Mouse (Mus musculus) forelimb bud, embryonic 11.5 days (tissue): ENCODE data around the gene C1qbp.
A peak's percentile ranks its signal among the peaks of the same experiment; 100 is the strongest.

Experiments
- DNase-seq: peaks from one replicate; pipeline ENCODE4 v3.0.0-alpha.2; 2012; ENCODE audit warnings: low read depth, low spot score

Gene C1qbp

GRCm38 (mm10) chr11:70973947-70974346, 8.9 kb downstream of the C1qbp start:
- no peak for DNase-seq

- DNase-seq: no peak
Measured at GRCm38 (mm10) chr11:70972586-70972985, 10.2 kb downstream of the C1qbp start.

- no peak for DNase-seq
Measured at GRCm38 (mm10) chr11:70970560-70971540, 12.0 kb downstream of the C1qbp start.

- peak; percentile 96 for DNase-seq
Measured at GRCm38 (mm10) chr11:70969821-70970559, 12.8 kb downstream of the C1qbp start, which contains the start of the genes Nup88 and Rpain. Gene Nup88, minus strand, starts transcription at chr11:70969973. Gene Rpain, plus strand, starts transcription at chr11:70970213.

- peak; percentile 19 for DNase-seq
Measured at GRCm38 (mm10) chr11:70969271-70969794, 13.5 kb downstream of the C1qbp start.

- DNase-seq: no peak
Measured at GRCm38 (mm10) chr11:70964222-70964907, 18.5 kb downstream of the C1qbp start.

GRCm38 (mm10) chr11:70960786-70961554, 21.9 kb downstream of the C1qbp start:
- no peak for DNase-seq

GRCm38 (mm10) chr11:70954711-70955110, 28.1 kb downstream of the C1qbp start:
- DNase-seq: no peak

GRCm38 (mm10) chr11:70944935-70945817, 37.6 kb downstream of the C1qbp start:
- no peak for DNase-seq

GRCm38 (mm10) chr11:70943651-70944050, 39.2 kb downstream of the C1qbp start:
- DNase-seq: no peak

- no peak for DNase-seq
Measured at GRCm38 (mm10) chr11:70942596-70942995, 40.2 kb downstream of the C1qbp start.

- DNase-seq: no peak
Measured at GRCm38 (mm10) chr11:70935316-70935715, 47.5 kb downstream of the C1qbp start.

GRCm38 (mm10) chr11:70931461-70931860, 51.4 kb downstream of the C1qbp start:
- no peak for DNase-seq
